Mouse (Mus musculus) ES-Bruce4 (cell line): ENCODE measurements around the gene Ackr2.

Experiments
- CTCF ChIP-seq: IDR thresholded peaks from one replicate; pipeline ENCODE4 v1.8.1; 2011; ENCODE audit warnings: low read depth, low read length
- EP300 ChIP-seq: IDR thresholded peaks from 2 replicates; pipeline ENCODE4 v1.6.1; 2011; ENCODE audit warnings: low read depth, low read length; ENCODE audit not compliant: insufficient read depth
- POLR2A ChIP-seq: IDR thresholded peaks from one replicate; pipeline ENCODE4 v1.8.1; 2011; ENCODE audit warnings: low read length; ENCODE audit not compliant: insufficient read depth

- TF ChIP-seq CTCF, result no peak
- no peak for TF ChIP-seq POLR2A
- no peak for TF ChIP-seq EP300
Observed at GRCm38 (mm10) chr9:121923906-121924305, 25.8 kb downstream of the Ackr2 start.
